47 mouse cellular contexts compared by ENCODE assay signal in the genomic region with DNA sequence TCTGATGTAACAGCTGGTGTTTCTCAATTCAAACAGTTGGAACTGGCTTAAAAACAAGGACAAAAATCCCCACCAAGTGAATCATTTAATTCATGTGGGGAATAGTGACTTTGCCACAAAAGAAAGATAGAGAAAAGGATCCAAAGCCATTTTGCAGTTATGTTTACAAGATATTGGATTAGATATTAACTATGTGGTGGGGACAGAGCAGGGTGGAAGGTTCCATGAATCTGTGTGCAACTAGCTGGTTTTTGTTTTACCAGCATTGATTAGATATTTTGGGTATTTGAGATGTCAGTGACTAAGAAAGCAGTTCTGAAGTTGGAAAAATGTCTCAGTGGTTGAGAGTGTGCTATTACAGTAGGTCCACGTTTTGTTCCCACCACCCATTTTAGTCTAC. TPM values are rescaled to one million over a fixed set of nuclear protein-coding genes. Genes with fewer than 3 reads are reported as not detected.
"Had no signal": no experiment of that assay in that cellular context is flagged by ENCODE, and none has a peak within 500 bp of the region (broad histone marks: within the 10 kb centered on the region; RNA-seq: fewer than 3 reads in every experiment).

No protein-coding gene starts in this region.

- ATAC-seq: hindbrain, embryonic 16.5 days; hindbrain, postnatal 0 days; inflammation-experienced regulatory T-cells, adult 6 months; intestine, embryonic 15.5 days; intestine, embryonic 16.5 days; intestine, postnatal 0 days had no signal

- H3K9ac ChIP-seq: heart, embryonic 12.5 days; heart, embryonic 13.5 days; heart, embryonic 15.5 days; hindbrain, embryonic 12.5 days; hindbrain, embryonic 13.5 days; hindbrain, embryonic 14.5 days; hindbrain, embryonic 15.5 days; intestine, embryonic 15.5 days; kidney, embryonic 15.5 days had no signal

- H3K4me1 ChIP-seq: heart, embryonic 10.5 days; heart, embryonic 12.5 days; heart, embryonic 13.5 days; heart, embryonic 15.5 days; hindbrain, embryonic 10.5 days; hindbrain, embryonic 12.5 days; hindbrain, embryonic 13.5 days; hindbrain, embryonic 15.5 days; intestine, embryonic 15.5 days; kidney, embryonic 15.5 days had no signal

- H3K27ac ChIP-seq: heart, embryonic 10.5 days; heart, embryonic 13.5 days; heart, embryonic 15.5 days; hindbrain, embryonic 10.5 days; hindbrain, embryonic 12.5 days; hindbrain, embryonic 13.5 days; hindbrain, embryonic 14.5 days; hindbrain, embryonic 15.5 days; hindbrain, postnatal 0 days; intestine, embryonic 15.5 days; kidney, embryonic 15.5 days; kidney, postnatal 0 days; layer of hippocampus, adult 2 months had no signal

- H3K27me3 ChIP-seq: heart, embryonic 12.5 days; heart, embryonic 13.5 days; heart, embryonic 15.5 days; hindbrain, embryonic 12.5 days; hindbrain, embryonic 13.5 days; hindbrain, embryonic 15.5 days; intestine, embryonic 15.5 days; kidney, embryonic 15.5 days had no signal

- DNase-seq: heart, postnatal 10 days; heart, postnatal 14 days; heart, postnatal 36 days; heart, postnatal 4 days; kidney, adult 11 months; kidney, adult 18-20 months; kidney, adult 2 months; kidney, adult 8-10 months; kidney, adult 9 months; kidney, postnatal 10 days; kidney, postnatal 14 days; kidney, postnatal 25 days; kidney, postnatal 36 days; kidney, postnatal 4 days; layer of hippocampus, adult 9-11 months; layer of hippocampus, postnatal 36 days had no signal

- H3K4me3 ChIP-seq: heart, embryonic 10.5 days; heart, embryonic 12.5 days; heart, embryonic 13.5 days; heart, embryonic 15.5 days; hindbrain, embryonic 10.5 days; hindbrain, embryonic 12.5 days; hindbrain, embryonic 13.5 days; hindbrain, embryonic 15.5 days; intestine, embryonic 15.5 days; kidney, embryonic 15.5 days; layer of hippocampus, adult 2 months had no signal

- H3K36me3 ChIP-seq: heart, embryonic 10.5 days; heart, embryonic 12.5 days; heart, embryonic 13.5 days; heart, embryonic 15.5 days; hindbrain, embryonic 10.5 days; hindbrain, embryonic 12.5 days; hindbrain, embryonic 13.5 days; hindbrain, embryonic 15.5 days; intestine, embryonic 15.5 days; kidney, embryonic 15.5 days had no signal

RNA-seq across cellular contexts. Expression of a gene that starts 58.9 kb away (rescaled TPM):
- total RNA-seq: heart, postnatal 10 days; heart, postnatal 14 days; heart, postnatal 25 days; heart, postnatal 36 days; heart, postnatal 4 days; hematopoietic stem cell, adult 5-6 weeks; hindbrain, postnatal 0 days; layer of hippocampus, adult 18-20 months; layer of hippocampus, adult 2 months; layer of hippocampus, adult 8-10 months; layer of hippocampus, postnatal 10 days; layer of hippocampus, postnatal 14 days; layer of hippocampus, postnatal 25 days; layer of hippocampus, postnatal 36 days had no signal
- polyA plus RNA-seq: heart, embryonic 10.5 days; heart, embryonic 11.5 days; heart, embryonic 12.5 days; heart, embryonic 13.5 days; heart, embryonic 14.5 days; heart, embryonic 15.5 days; heart, postnatal 0 days; hindbrain, embryonic 10.5 days; hindbrain, embryonic 11.5 days; hindbrain, embryonic 12.5 days; hindbrain, embryonic 13.5 days; hindbrain, embryonic 14.5 days; hindbrain, embryonic 16.5 days; inflammation-experienced regulatory T-cells, adult 6 months; kidney, adult 2 months; kidney, embryonic 14.5 days; kidney, embryonic 16.5 days had no signal
